Mouse (Mus musculus): Measurements from ENCODE around the gene Stkld1.
"Not testable (repeated sequence)": the region's sequence is repeated elsewhere in the genome, so short reads cannot be mapped to it uniquely, and the experiment has no call there.

The Stkld1 gene

GRCm38 (mm10) chr2:26933304-26934055, at the start of gene Stkld1, which contains the start of gene Surf4:
Gene Stkld1, plus strand, starts transcription at chr2:26934047.
Gene Surf4, minus strand, starts transcription at chr2:26933928.
- in situ Hi-C loops (cut with MboI, MseI): no loop called here

GRCm38 (mm10) chr2:26885541-26885940, 48.3 kb upstream of the Stkld1 start:
- in situ Hi-C loops (cut with MboI, MseI): not testable (repeated sequence)

GRCm38 (mm10) chr2:26886170-26886569, 47.7 kb upstream of the Stkld1 start:
- in situ Hi-C loops (cut with MboI, MseI): not testable (repeated sequence)

GRCm38 (mm10) chr2:26895898-26896297, 37.9 kb upstream of the Stkld1 start:
- in situ Hi-C loops (cut with MboI, MseI): no loop called here

GRCm38 (mm10) chr2:26900731-26901130, 33.1 kb upstream of the Stkld1 start:
- in situ Hi-C loops (cut with MboI, MseI): loop anchor here (5.0 kb wide), 1 partner anchor 253 kb away; no protein-coding TSS in a partner anchor

GRCm38 (mm10) chr2:26901834-26902400, 31.9 kb upstream of the Stkld1 start:
- in situ Hi-C loops (cut with MboI, MseI): loop anchor here (5.0 kb wide), 1 partner anchor 255 kb away; no protein-coding TSS in a partner anchor

- in situ Hi-C loops (cut with MboI, MseI): loop anchor here (5.0 kb wide), 1 partner anchor 255 kb away; no protein-coding TSS in a partner anchor
These were observed 31.2 kb upstream of the Stkld1 start, which contains the start of gene Surf6 for GRCm38 (mm10) chr2:26902467-26903220. Gene Surf6, minus strand, starts transcription at chr2:26902879.

- in situ Hi-C loops (cut with MboI, MseI): loop anchor here (5.0 kb wide), 1 partner anchor 256 kb away; no protein-coding TSS in a partner anchor
These were observed 30.5 kb upstream of the Stkld1 start for GRCm38 (mm10) chr2:26903311-26903710.

- in situ Hi-C loops (cut with MboI, MseI): no loop called here
These were observed 27.9 kb upstream of the Stkld1 start for GRCm38 (mm10) chr2:26905936-26906335.

GRCm38 (mm10) chr2:26906431-26906830, 27.4 kb upstream of the Stkld1 start:
- in situ Hi-C loops (cut with MboI, MseI): no loop called here

- in situ Hi-C loops (cut with MboI, MseI): no loop called here
These were observed 26.7 kb upstream of the Stkld1 start for GRCm38 (mm10) chr2:26907109-26907508.

- in situ Hi-C loops (cut with MboI, MseI): no loop called here
These were observed 25.0 kb upstream of the Stkld1 start for GRCm38 (mm10) chr2:26908710-26909386.

- in situ Hi-C loops (cut with MboI, MseI): no loop called here
These were observed 24.5 kb upstream of the Stkld1 start for GRCm38 (mm10) chr2:26909387-26909784.

- in situ Hi-C loops (cut with MboI, MseI): no loop called here
These were observed 23.5 kb upstream of the Stkld1 start, which contains the start of the genes Med22 and Rpl7a for GRCm38 (mm10) chr2:26910124-26910993. Gene Med22, minus strand, starts transcription at chr2:26910677. Gene Rpl7a, plus strand, starts transcription at chr2:26910764.

GRCm38 (mm10) chr2:26910994-26911765, 22.7 kb upstream of the Stkld1 start:
- in situ Hi-C loops (cut with MboI, MseI): no loop called here

GRCm38 (mm10) chr2:26912253-26912770, 21.5 kb upstream of the Stkld1 start:
- in situ Hi-C loops (cut with MboI, MseI): no loop called here

- in situ Hi-C loops (cut with MboI, MseI): no loop called here
These were observed 20.3 kb upstream of the Stkld1 start for GRCm38 (mm10) chr2:26913416-26914147.

GRCm38 (mm10) chr2:26914148-26914941, 19.5 kb upstream of the Stkld1 start:
- in situ Hi-C loops (cut with MboI, MseI): no loop called here
